ENCODE assay signal across 21 mouse cellular contexts in the genomic region with DNA sequence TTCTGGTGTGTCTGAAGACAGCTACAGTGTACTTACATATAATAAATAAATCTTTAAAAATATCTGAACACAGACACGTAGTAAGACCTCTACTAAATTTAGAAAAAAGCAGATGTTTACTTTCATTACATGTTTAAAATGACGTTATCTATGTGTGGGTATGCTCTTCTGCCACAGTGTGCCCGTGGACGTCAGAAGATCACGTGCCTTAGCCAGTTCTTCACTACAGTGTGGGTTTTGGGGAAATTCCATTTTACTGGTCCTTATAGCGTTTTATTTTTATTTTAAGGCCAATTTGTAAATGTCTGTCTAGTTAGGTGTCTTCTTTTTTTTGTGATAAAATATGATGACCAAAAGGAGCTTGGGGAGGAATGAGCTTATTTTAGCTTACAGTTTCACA. TPM values are rescaled to one million over a fixed set of nuclear protein-coding genes. Genes with fewer than 3 reads are reported as not detected.
A peak's percentile ranks its signal among the peaks of the same experiment; 100 is the strongest.
DNase-seq lines count a peak whose midpoint lies in the region; ATAC-seq and TF ChIP-seq lines count a peak whose summit lies in the region.
"Had no signal": no experiment of that assay in that cellular context is flagged by ENCODE, and none has a peak within 500 bp of the region (broad histone marks: within the 10 kb centered on the region; RNA-seq: fewer than 3 reads in every experiment).

No protein-coding gene starts in this region.

- H3K4me2 ChIP-seq in lung, postnatal 0 days (replicated peaks; ENCODE audit: low read depth, low read length), result no peak overlapping the region
- no peak overlapping the region for H3K4me2 ChIP-seq in midbrain, embryonic 13.5 days (replicated peaks)
- H3K4me2 ChIP-seq: hindbrain, embryonic 13.5 days had no signal

- no peak for ATAC-seq in lung, postnatal 0 days
- ATAC-seq in activated CD4-positive, CD25-positive, alpha-beta regulatory T cell, adult 4 months, result peak; percentile 71
- ATAC-seq in midbrain, embryonic 13.5 days, result no peak
- ATAC-seq: forebrain, embryonic 14.5 days; hindbrain, postnatal 0 days; intestine, embryonic 16.5 days had no signal

- intact Hi-C loops in gastrocnemius, adult 2 months (cut with DNase I), result no loop called here

- DNase-seq in gastrocnemius, adult 2 months, result no peak
- no peak for DNase-seq in gastrocnemius, postnatal 10 days
- no peak for DNase-seq in lung, postnatal 0 days (ENCODE audit: low spot score)
- DNase-seq in lung, postnatal 14 days, result no peak
- DNase-seq in retina, embryonic 14.5 days (ENCODE audit: low spot score), result no peak
- DNase-seq: adrenal gland, postnatal 14 days; B cell, adult 2 months; cerebellum, adult 2 months; cerebellum, postnatal 10 days; gastrocnemius, postnatal 14 days; heart, postnatal 14 days had no signal

- H3K27me3 ChIP-seq in lung, postnatal 0 days (replicated peaks; ENCODE audit: insufficient read depth, low read length), result no peaks in the 10 kb centered on the region
- no peaks in the 10 kb centered on the region for H3K27me3 ChIP-seq in midbrain, embryonic 13.5 days
- H3K27me3 ChIP-seq: hindbrain, embryonic 13.5 days had no signal

- no peak overlapping the region for H3K9ac ChIP-seq in lung, postnatal 0 days (replicated peaks; ENCODE audit: low read depth)
- H3K9ac ChIP-seq in midbrain, embryonic 13.5 days (replicated peaks), result no peak overlapping the region
- H3K9ac ChIP-seq: hindbrain, embryonic 13.5 days had no signal

- no peak overlapping the region for H3K4me3 ChIP-seq in gastrocnemius, adult 2 months
- no peak overlapping the region for H3K4me3 ChIP-seq in lung, postnatal 0 days (ENCODE audit: low read depth, low read length)
- no peak overlapping the region for H3K4me3 ChIP-seq in midbrain, embryonic 13.5 days (replicated peaks)
- H3K4me3 ChIP-seq: embryonic facial prominence, embryonic 10.5 days; erythroblast, embryonic 14.5 days; forebrain, embryonic 10.5 days; heart, embryonic 10.5 days; hindbrain, embryonic 13.5 days had no signal

- H3K4me1 ChIP-seq in lung, postnatal 0 days (ENCODE audit: insufficient read depth, low read depth, low read length), result 0 out of 2 replicates have a peak, but pooled peaks cover 4% of the 10 kb centered on the region
- H3K4me1 ChIP-seq in midbrain, embryonic 13.5 days (replicated peaks), result peaks cover 3% of the 10 kb centered on the region; the same call in 1 of the 2 replicates
- H3K4me1 ChIP-seq: forebrain, embryonic 10.5 days had no signal

- H3K9me3 ChIP-seq in lung, postnatal 0 days (ENCODE audit: low read length), result no peaks in the 10 kb centered on the region
- H3K9me3 ChIP-seq in midbrain, embryonic 13.5 days, result no peaks in the 10 kb centered on the region
- H3K9me3 ChIP-seq: embryonic facial prominence, embryonic 10.5 days; forebrain, embryonic 10.5 days; heart, embryonic 10.5 days; hindbrain, embryonic 13.5 days had no signal

- H3K27ac ChIP-seq in gastrocnemius, adult 2 months, result peak overlapping the region; percentile 72
- H3K27ac ChIP-seq in lung, postnatal 0 days (ENCODE audit: low read length), result 0 out of 2 replicates have a peak overlapping the region, but pooled peaks have one; percentile 32
- H3K27ac ChIP-seq in midbrain, embryonic 13.5 days, result no peak overlapping the region
- H3K27ac ChIP-seq: embryonic facial prominence, embryonic 10.5 days; forebrain, embryonic 10.5 days; heart, embryonic 10.5 days; hindbrain, postnatal 0 days had no signal

- H3K36me3 ChIP-seq in lung, postnatal 0 days (ENCODE audit: insufficient read depth, low read length), result no peaks in the 10 kb centered on the region
- peaks cover 8% of the 10 kb centered on the region for H3K36me3 ChIP-seq in midbrain, embryonic 13.5 days

- TF ChIP-seq EP300 in lung, postnatal 0 days (IDR thresholded peaks at IDR 0.05), result no peak

- WGBS in lung, postnatal 0 days, result 74% methylated on average over 6 of the region's 6 CpGs
- 95% methylated on average over 6 of the region's 6 CpGs for WGBS in midbrain, embryonic 13.5 days

- peak; percentile 15; the same call in 1 of the 2 replicates for TF ChIP-seq CTCF in gastrocnemius, adult 2 months (IDR thresholded peaks at IDR 0.05)
- no peak for TF ChIP-seq CTCF in lung, postnatal 0 days (IDR thresholded peaks at IDR 0.05)

RNA-seq across cellular contexts. Expression of a gene that starts 47.4 kb away (rescaled TPM):
- total RNA-seq in gastrocnemius, adult 2 months (2021), result 10 to 100 TPM; 94.4 to 98.0 TPM
- total RNA-seq in gastrocnemius, postnatal 10 days (2021), result 10 to 100 TPM; 83.9 to 93.5 TPM
- polyA plus RNA-seq in lung, postnatal 0 days (2015; fragmentation: Nextera tagmentation; extraction: Ambion mirVana), result 7.7 and 8.0 TPM in 2 replicates
- polyA plus RNA-seq in activated CD4-positive, CD25-positive, alpha-beta regulatory T cell, adult 4 months (2017; shearing (Covaris generic)), result 10 to 100 TPM; 19.2 to 25.6 TPM
- polyA plus RNA-seq in midbrain, embryonic 13.5 days (2015; fragmentation: Nextera tagmentation; extraction: Ambion mirVana), result 11.7 and 12.7 TPM in 2 replicates
